Mouse (Mus musculus) frontal cortex, adult (tissue): ENCODE measurements around the gene Fbxo48.

Source experiments
- ATAC-seq: cut with Nextera tagmentation; 2 replicates; pipeline ENCODE4 v1.9.2; 2017; ENCODE audit warnings: mild to moderate bottlenecking, moderate library complexity, mixed read lengths; ENCODE audit not compliant: low TSS enrichment

Fbxo48 gene

GRCm38 (mm10) chr11:16969650-16970049, 18.5 kb downstream of the Fbxo48 start:
- ATAC-seq, result no peak

- ATAC-seq, result no peak
These were observed 20.9 kb downstream of the Fbxo48 start for GRCm38 (mm10) chr11:16972027-16972426.

GRCm38 (mm10) chr11:16973086-16973485, 21.9 kb downstream of the Fbxo48 start:
- no peak for ATAC-seq

GRCm38 (mm10) chr11:16976937-16977336, 25.8 kb downstream of the Fbxo48 start:
- ATAC-seq, result no peak

- ATAC-seq, result no peak
These were observed 26.4 kb downstream of the Fbxo48 start for GRCm38 (mm10) chr11:16977611-16978010.

- no peak for ATAC-seq
These were observed 27.1 kb downstream of the Fbxo48 start for GRCm38 (mm10) chr11:16978161-16978707.

- ATAC-seq, result no peak
These were observed 35.5 kb downstream of the Fbxo48 start for GRCm38 (mm10) chr11:16986550-16987187.

- no peak for ATAC-seq
These were observed 36.7 kb downstream of the Fbxo48 start for GRCm38 (mm10) chr11:16987745-16988328.

GRCm38 (mm10) chr11:16989885-16990284, 38.7 kb downstream of the Fbxo48 start:
- ATAC-seq, result peak; percentile 90

GRCm38 (mm10) chr11:16992880-16993279, 41.7 kb downstream of the Fbxo48 start:
- ATAC-seq, result no peak

GRCm38 (mm10) chr11:16996818-16997217, 45.6 kb downstream of the Fbxo48 start:
- no peak for ATAC-seq

- ATAC-seq, result no peak
These were observed 46.3 kb downstream of the Fbxo48 start for GRCm38 (mm10) chr11:16997465-16997864.

- no peak for ATAC-seq
These were observed 48.2 kb downstream of the Fbxo48 start for GRCm38 (mm10) chr11:16999387-16999786.

- ATAC-seq, result no peak
These were observed 48.8 kb downstream of the Fbxo48 start for GRCm38 (mm10) chr11:16999933-17000332.

- ATAC-seq, result no peak
These were observed 49.5 kb downstream of the Fbxo48 start for GRCm38 (mm10) chr11:17000353-17001334.

- ATAC-seq, result no peak
These were observed 51.7 kb downstream of the Fbxo48 start for GRCm38 (mm10) chr11:17002739-17003373.

GRCm38 (mm10) chr11:17003757-17004156, 52.6 kb downstream of the Fbxo48 start:
- ATAC-seq, result no peak
